Mouse (Mus musculus): Measurements from ENCODE around the gene Bcl2l13. TPM values are rescaled to one million over a fixed set of nuclear protein-coding genes. Genes with fewer than 3 reads are reported as not detected.

The Bcl2l13 gene
- polyA plus RNA-seq, 1 experiment from 2014 or later: 34.6 TPM

- 82% methylated on average over 7 of the region's 7 CpGs for WGBS
- peaks cover 26% of the 10 kb centered on the region; the same call in 1 of the 2 replicates for H3K36me3 ChIP-seq (ENCODE audit: insufficient read depth)
- H3K9me3 ChIP-seq (ENCODE audit: low read depth, low read length): no peaks in the 10 kb centered on the region
- no peak overlapping the region for H3K4me2 ChIP-seq
- TF ChIP-seq CTCF (IDR thresholded peaks at IDR 0.05; ENCODE audit: low read depth): no peak
- H3K27ac ChIP-seq (ENCODE audit: low read depth): no peak overlapping the region
- no peak overlapping the region for H3K9ac ChIP-seq
- ATAC-seq (ENCODE audit: insufficient read depth): no peak
- H3K27me3 ChIP-seq (ENCODE audit: insufficient read depth, low read length): no peaks in the 10 kb centered on the region
- H3K4me1 ChIP-seq (ENCODE audit: insufficient read depth): no peaks in the 10 kb centered on the region
- no peak for DNase-seq
- no peak overlapping the region for H3K4me3 ChIP-seq (ENCODE audit: low read depth, low read length)
These were observed 97.7 kb downstream of the Bcl2l13 start for GRCm38 (mm10) chr6:120933670-120934069.

GRCm38 (mm10) chr6:120934176-120934575, 98.2 kb downstream of the Bcl2l13 start:
- Histone ChIP-seq H3K9me3 (ENCODE audit: low read depth, low read length) (no peaks in the 10 kb centered on the region), H3K4me3 (ENCODE audit: low read depth, low read length) (no peak overlapping the region), H3K27ac (ENCODE audit: low read depth) (no peak overlapping the region), H3K4me2 (no peak overlapping the region), H3K9ac (no peak overlapping the region), H3K36me3 (ENCODE audit: insufficient read depth) (peaks cover 26% of the 10 kb centered on the region; the same call in 1 of the 2 replicates), H3K4me1 (ENCODE audit: insufficient read depth) (no peaks in the 10 kb centered on the region), H3K27me3 (ENCODE audit: insufficient read depth, low read length) (no peaks in the 10 kb centered on the region)
- no peak for ATAC-seq (ENCODE audit: insufficient read depth)
- 74% methylated on average over 4 of the region's 4 CpGs for WGBS
- TF ChIP-seq CTCF (IDR thresholded peaks at IDR 0.05; ENCODE audit: low read depth): no peak
- DNase-seq: no peak

- DNase-seq (no peak), ATAC-seq (ENCODE audit: insufficient read depth) (no peak)
- H3K4me2 ChIP-seq: no peak overlapping the region
- no peaks in the 10 kb centered on the region for H3K27me3 ChIP-seq (ENCODE audit: insufficient read depth, low read length)
- 68% methylated on average over 16 of the region's 16 CpGs for WGBS
- H3K9ac ChIP-seq: no peak overlapping the region
- no peak overlapping the region for H3K27ac ChIP-seq (ENCODE audit: low read depth)
- H3K9me3 ChIP-seq (ENCODE audit: low read depth, low read length): no peaks in the 10 kb centered on the region
- H3K36me3 ChIP-seq (ENCODE audit: insufficient read depth): peaks cover 32% of the 10 kb centered on the region; the same call in 1 of the 2 replicates
- no peaks in the 10 kb centered on the region for H3K4me1 ChIP-seq (ENCODE audit: insufficient read depth)
- H3K4me3 ChIP-seq (ENCODE audit: low read depth, low read length): no peak overlapping the region
- TF ChIP-seq CTCF (IDR thresholded peaks at IDR 0.05; ENCODE audit: low read depth): no peak
These were observed 101.1 kb downstream of the Bcl2l13 start for GRCm38 (mm10) chr6:120937104-120937617.

GRCm38 (mm10) chr6:120937999-120938608, 102.1 kb downstream of the Bcl2l13 start:
- Histone ChIP-seq H3K27ac (ENCODE audit: low read depth) (no peak overlapping the region), H3K9ac (no peak overlapping the region), H3K9me3 (ENCODE audit: low read depth, low read length) (no peaks in the 10 kb centered on the region), H3K4me3 (ENCODE audit: low read depth, low read length) (no peak overlapping the region), H3K27me3 (ENCODE audit: insufficient read depth, low read length) (no peaks in the 10 kb centered on the region), H3K36me3 (ENCODE audit: insufficient read depth) (peaks cover 29% of the 10 kb centered on the region; the same call in 1 of the 2 replicates), H3K4me2 (no peak overlapping the region), H3K4me1 (ENCODE audit: insufficient read depth) (no peaks in the 10 kb centered on the region)
- ATAC-seq (ENCODE audit: insufficient read depth): no peak
- TF ChIP-seq CTCF (IDR thresholded peaks at IDR 0.05; ENCODE audit: low read depth): no peak
- WGBS: 77% methylated on average over 11 of the region's 11 CpGs
- DNase-seq: no peak

- H3K9me3 ChIP-seq (ENCODE audit: low read depth, low read length): no peaks in the 10 kb centered on the region
- 81% methylated on average over 12 of the region's 12 CpGs for WGBS
- no peak overlapping the region for H3K9ac ChIP-seq
- H3K4me2 ChIP-seq: no peak overlapping the region
- no peak overlapping the region for H3K27ac ChIP-seq (ENCODE audit: low read depth)
- H3K4me1 ChIP-seq (ENCODE audit: insufficient read depth): no peaks in the 10 kb centered on the region
- H3K36me3 ChIP-seq (ENCODE audit: insufficient read depth): peaks cover 26% of the 10 kb centered on the region; the same call in 1 of the 2 replicates
- H3K4me3 ChIP-seq (ENCODE audit: low read depth, low read length): no peak overlapping the region
- DNase-seq (no peak), ATAC-seq (ENCODE audit: insufficient read depth) (no peak)
- no peaks in the 10 kb centered on the region for H3K27me3 ChIP-seq (ENCODE audit: insufficient read depth, low read length)
- TF ChIP-seq CTCF (IDR thresholded peaks at IDR 0.05; ENCODE audit: low read depth): no peak
These were observed 102.9 kb downstream of the Bcl2l13 start for GRCm38 (mm10) chr6:120938763-120939450.

GRCm38 (mm10) chr6:120939783-120940182, 103.8 kb downstream of the Bcl2l13 start:
- TF ChIP-seq CTCF (IDR thresholded peaks at IDR 0.05; ENCODE audit: low read depth): no peak
- 81% methylated on average over 3 of the region's 3 CpGs for WGBS
- H3K36me3 ChIP-seq (ENCODE audit: insufficient read depth): peaks cover 22% of the 10 kb centered on the region; the same call in 1 of the 2 replicates

GRCm38 (mm10) chr6:120940446-120941083, 104.6 kb downstream of the Bcl2l13 start:
- Histone ChIP-seq H3K36me3 (ENCODE audit: insufficient read depth) (peaks cover 21% of the 10 kb centered on the region; the same call in 1 of the 2 replicates), H3K27me3 (ENCODE audit: insufficient read depth, low read length) (no peaks in the 10 kb centered on the region), H3K9me3 (ENCODE audit: low read depth, low read length) (no peaks in the 10 kb centered on the region), H3K4me1 (ENCODE audit: insufficient read depth) (no peaks in the 10 kb centered on the region), H3K4me2 (no peak overlapping the region), H3K9ac (no peak overlapping the region), H3K27ac (ENCODE audit: low read depth) (no peak overlapping the region), H3K4me3 (ENCODE audit: low read depth, low read length) (no peak overlapping the region)
- DNase-seq (no peak), ATAC-seq (ENCODE audit: insufficient read depth) (no peak)
- WGBS: 81% methylated on average over 7 of the region's 7 CpGs
- TF ChIP-seq CTCF (IDR thresholded peaks at IDR 0.05; ENCODE audit: low read depth): no peak

More at GRCm38 (mm10) chr6:120939783-120940182, 103.8 kb downstream of the Bcl2l13 start:
- ATAC-seq (ENCODE audit: insufficient read depth): no peak
- Histone ChIP-seq H3K9ac (no peak overlapping the region), H3K27me3 (ENCODE audit: insufficient read depth, low read length) (no peaks in the 10 kb centered on the region), H3K9me3 (ENCODE audit: low read depth, low read length) (no peaks in the 10 kb centered on the region), H3K4me1 (ENCODE audit: insufficient read depth) (no peaks in the 10 kb centered on the region), H3K4me3 (ENCODE audit: low read depth, low read length) (no peak overlapping the region), H3K4me2 (no peak overlapping the region), H3K27ac (ENCODE audit: low read depth) (no peak overlapping the region)
- DNase-seq: no peak

Measured in lung, embryonic 14.5 days (tissue).